Mouse (Mus musculus): ENCODE data around the gene Ptges2. TPM values are rescaled to one million over a fixed set of nuclear protein-coding genes. Genes with fewer than 3 reads are reported as not detected.

Ptges2 gene
- polyA plus RNA-seq, 1 experiment = 48.9 TPM

DNA sequence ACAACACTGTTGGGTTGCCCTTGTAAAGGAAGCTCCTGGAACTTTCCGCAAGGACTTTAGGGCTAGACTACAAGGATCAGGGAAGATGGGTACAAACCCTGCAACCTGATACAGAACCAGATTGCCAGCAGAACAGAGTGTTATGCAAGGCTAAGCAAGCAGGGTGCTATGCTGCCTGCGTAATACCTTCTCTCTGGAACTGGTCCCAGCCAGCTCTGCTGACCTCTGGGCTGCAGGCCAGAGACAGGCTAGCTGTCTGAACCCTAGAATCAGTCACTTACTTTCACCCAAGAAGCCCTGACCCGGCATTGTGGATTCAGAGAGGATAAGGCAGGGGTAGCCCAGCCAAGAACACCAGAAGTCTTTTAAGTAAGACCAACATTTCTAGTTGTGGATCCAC lies 23.7 kb downstream of the Ptges2 start:
- DNase-seq (ENCODE audit: low read depth) = no peak
- TF ChIP-seq POLR2A (IDR thresholded peaks at IDR 0.05; ENCODE audit: borderline replicate concordance, extremely low read depth, insufficient read depth, insufficient read length, poor library complexity, severe bottlenecking) (no peak), CTCF (IDR thresholded peaks at IDR 0.05; ENCODE audit: borderline replicate concordance, extremely low read depth, insufficient read depth, insufficient read length) (no peak)

DNA sequence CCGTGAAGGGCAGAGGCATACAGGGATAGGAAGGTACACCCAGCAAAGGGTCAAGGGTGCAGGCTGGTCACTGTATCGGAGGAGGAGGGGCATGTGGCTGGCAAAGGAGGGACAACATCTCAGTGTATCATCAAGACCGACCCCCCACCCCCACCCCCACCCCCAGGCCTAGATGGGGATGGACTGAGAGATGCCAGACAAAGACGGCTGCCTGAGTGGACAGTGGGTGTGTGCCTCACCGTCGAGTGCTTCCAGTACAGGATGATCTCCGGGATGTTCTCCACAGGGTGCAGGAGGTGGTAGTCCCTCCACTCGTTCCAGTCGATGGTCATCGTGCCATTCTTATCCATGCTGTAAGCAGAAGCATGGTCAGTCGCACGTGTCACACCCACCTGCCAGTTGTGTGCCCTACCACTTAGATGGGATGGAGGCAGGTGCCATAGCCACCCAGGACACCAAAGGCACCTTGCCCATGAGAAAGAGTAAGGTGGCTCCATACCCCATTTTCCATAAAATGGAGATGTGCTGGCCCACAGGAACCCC lies 24.4 kb downstream of the Ptges2 start:
- TF ChIP-seq CTCF (IDR thresholded peaks at IDR 0.05; ENCODE audit: borderline replicate concordance, extremely low read depth, insufficient read depth, insufficient read length) (no peak), POLR2A (IDR thresholded peaks at IDR 0.05; ENCODE audit: borderline replicate concordance, extremely low read depth, insufficient read depth, insufficient read length, poor library complexity, severe bottlenecking) (no peak)
- DNase-seq (ENCODE audit: low read depth) = no peak

DNA sequence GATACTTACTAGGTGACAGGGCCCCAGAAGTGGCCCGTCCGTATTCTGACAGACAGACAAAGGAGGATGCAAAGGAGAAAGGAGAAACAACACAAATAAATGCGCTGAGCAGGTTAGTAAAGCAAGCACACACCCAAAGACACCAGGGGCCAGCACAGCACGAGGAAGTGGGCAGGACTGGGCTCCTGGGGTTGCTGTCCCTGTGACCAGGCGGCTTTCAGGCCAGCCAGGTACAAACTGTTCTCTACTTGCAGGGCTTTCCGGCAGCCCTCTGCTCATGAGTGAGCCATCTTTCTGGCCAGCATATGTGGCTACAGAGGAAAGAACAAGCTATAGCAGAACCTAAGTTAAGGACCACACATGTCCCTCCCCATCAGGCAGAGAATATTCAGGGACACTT lies 25.0 kb downstream of the Ptges2 start:
- DNase-seq (ENCODE audit: low read depth) = no peak
- no peak for TF ChIP-seq CTCF (IDR thresholded peaks at IDR 0.05; ENCODE audit: borderline replicate concordance, extremely low read depth, insufficient read depth, insufficient read length)
- no peak for TF ChIP-seq POLR2A (IDR thresholded peaks at IDR 0.05; ENCODE audit: borderline replicate concordance, extremely low read depth, insufficient read depth, insufficient read length, poor library complexity, severe bottlenecking)

DNA sequence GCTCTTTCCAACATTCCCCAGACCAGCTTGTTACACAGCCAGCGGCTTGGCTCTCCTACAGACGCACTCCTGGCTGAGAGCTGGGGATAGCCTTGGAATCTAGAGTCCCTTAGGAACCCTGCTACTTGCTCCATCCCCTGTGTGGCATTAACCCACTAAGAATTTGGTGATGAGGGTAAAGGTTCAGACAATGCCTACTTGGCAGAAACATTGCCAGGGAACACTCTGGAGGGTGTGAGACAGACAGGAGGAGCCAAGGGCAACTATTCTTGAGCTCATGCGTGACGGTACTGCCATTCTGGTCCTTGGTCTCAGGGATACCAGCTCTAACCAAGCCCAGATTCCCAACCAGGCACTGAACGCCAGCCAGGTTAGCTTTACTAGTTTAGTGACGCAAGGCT lies 26.2 kb downstream of the Ptges2 start:
- DNase-seq (ENCODE audit: low read depth) = no peak
- TF ChIP-seq CTCF (IDR thresholded peaks at IDR 0.05; ENCODE audit: borderline replicate concordance, extremely low read depth, insufficient read depth, insufficient read length) (no peak), POLR2A (IDR thresholded peaks at IDR 0.05; ENCODE audit: borderline replicate concordance, extremely low read depth, insufficient read depth, insufficient read length, poor library complexity, severe bottlenecking) (no peak)

DNA sequence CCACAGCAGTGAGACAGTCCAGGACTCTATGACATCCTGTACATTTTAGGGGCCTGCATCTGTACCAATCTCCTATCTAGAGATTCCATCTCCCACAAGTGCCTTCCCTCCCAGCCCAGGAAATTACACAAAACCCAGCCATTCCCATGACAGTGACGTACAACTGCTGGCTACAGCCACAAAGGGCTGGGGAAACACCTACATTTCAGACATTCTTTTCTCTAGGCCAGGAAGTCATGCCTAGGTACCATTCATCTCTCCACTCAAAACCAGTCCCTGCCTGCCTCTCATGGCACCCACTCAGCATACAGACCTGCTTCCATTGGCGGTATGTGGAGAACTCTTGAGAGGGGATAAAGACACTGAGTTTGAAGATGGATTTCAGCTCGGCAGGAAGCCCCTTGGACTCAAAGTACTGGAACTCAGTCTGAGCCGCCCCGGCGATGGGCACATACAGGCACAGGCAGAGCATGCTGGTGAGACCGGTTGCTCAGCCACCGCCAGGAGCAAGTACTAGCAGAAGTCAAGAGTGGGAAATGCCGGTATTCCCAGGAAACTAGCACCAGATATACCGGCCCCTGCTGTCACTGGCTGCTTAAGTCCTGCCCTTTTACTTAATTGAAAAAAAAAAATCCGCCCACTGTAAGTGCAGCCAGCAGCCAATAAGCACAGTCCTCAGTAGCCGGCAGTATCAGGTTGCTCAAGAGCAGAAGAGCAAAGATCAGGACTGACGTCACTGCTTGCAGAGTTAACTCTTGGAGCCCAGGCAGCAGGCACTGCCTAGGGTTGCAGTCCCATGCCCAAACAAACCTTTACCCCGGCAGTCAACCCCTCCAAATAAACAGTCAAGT lies 28.0 kb downstream of the Ptges2 start:
- DNase-seq (ENCODE audit: low read depth) = peak; percentile 95
- TF ChIP-seq CTCF (IDR thresholded peaks at IDR 0.05; ENCODE audit: borderline replicate concordance, extremely low read depth, insufficient read depth, insufficient read length) = no peak
- TF ChIP-seq POLR2A (IDR thresholded peaks at IDR 0.05; ENCODE audit: borderline replicate concordance, extremely low read depth, insufficient read depth, insufficient read length, poor library complexity, severe bottlenecking) = no peak

DNA sequence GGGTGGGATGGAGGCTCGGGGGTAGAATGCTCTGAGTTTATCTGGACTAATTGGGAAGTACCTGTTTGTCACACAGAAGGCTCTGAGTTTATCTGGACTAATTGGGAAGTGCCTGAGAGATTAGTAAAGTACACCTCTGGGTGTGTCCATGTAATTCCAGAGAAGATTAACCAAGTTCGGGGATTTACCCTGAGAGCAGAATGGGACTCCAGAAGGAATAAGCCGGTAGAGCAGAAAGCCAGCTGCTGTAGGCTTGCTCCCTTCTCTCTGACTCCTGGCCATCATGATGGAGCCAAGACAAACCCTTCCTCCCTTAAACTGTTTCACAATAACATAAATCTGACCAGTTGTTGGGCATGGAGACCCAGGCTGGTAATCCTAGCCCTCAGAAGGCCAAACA lies 29.1 kb downstream of the Ptges2 start:
- no peak for DNase-seq (ENCODE audit: low read depth)
- TF ChIP-seq POLR2A (IDR thresholded peaks at IDR 0.05; ENCODE audit: borderline replicate concordance, extremely low read depth, insufficient read depth, insufficient read length, poor library complexity, severe bottlenecking) = no peak
- TF ChIP-seq CTCF (IDR thresholded peaks at IDR 0.05; ENCODE audit: borderline replicate concordance, extremely low read depth, insufficient read depth, insufficient read length) = no peak

DNA sequence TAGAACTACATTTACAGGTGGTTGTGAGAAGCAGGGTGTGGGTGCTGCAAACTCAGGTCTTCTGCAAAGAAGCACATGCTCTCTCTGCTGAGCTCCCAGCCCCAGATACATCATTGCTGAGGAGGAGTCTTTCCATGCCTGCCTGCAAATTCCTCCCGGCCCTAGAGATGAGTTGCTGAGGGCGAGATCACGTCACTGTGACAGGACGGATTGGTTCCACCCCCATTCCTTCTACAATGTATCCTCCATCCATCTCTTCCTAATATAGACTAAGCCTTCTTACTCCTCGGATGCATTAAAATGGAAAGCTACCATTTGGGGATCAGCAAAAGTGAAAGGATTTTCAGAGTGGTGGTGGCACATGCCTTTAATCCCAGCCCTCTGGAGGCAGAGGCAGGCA lies 29.9 kb downstream of the Ptges2 start:
- no peak for DNase-seq (ENCODE audit: low read depth)
- TF ChIP-seq CTCF (IDR thresholded peaks at IDR 0.05; ENCODE audit: borderline replicate concordance, extremely low read depth, insufficient read depth, insufficient read length) (no peak), POLR2A (IDR thresholded peaks at IDR 0.05; ENCODE audit: borderline replicate concordance, extremely low read depth, insufficient read depth, insufficient read length, poor library complexity, severe bottlenecking) (no peak)

DNA sequence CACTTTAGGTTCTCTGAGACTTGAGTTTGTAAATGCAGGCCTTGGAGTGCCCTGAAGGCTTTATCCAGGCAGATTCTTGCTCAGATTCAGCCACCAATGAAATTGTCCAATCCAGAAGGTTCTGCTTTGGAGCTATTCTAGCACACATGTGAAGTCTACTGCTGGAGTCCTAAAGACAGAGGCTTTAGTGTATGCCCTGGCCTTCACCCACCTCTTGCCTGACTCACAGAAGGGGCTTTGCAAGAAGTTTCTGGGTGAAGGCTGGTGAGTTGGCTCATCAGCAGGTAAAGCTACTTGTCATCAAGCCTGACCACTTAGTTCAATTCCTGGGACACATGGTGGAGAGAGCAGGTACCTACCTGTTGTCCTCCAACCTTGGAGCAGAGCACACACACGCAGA lies 30.4 kb downstream of the Ptges2 start:
- no peak for DNase-seq (ENCODE audit: low read depth)
- TF ChIP-seq CTCF (IDR thresholded peaks at IDR 0.05; ENCODE audit: borderline replicate concordance, extremely low read depth, insufficient read depth, insufficient read length) = no peak
- TF ChIP-seq POLR2A (IDR thresholded peaks at IDR 0.05; ENCODE audit: borderline replicate concordance, extremely low read depth, insufficient read depth, insufficient read length, poor library complexity, severe bottlenecking) = no peak

DNA sequence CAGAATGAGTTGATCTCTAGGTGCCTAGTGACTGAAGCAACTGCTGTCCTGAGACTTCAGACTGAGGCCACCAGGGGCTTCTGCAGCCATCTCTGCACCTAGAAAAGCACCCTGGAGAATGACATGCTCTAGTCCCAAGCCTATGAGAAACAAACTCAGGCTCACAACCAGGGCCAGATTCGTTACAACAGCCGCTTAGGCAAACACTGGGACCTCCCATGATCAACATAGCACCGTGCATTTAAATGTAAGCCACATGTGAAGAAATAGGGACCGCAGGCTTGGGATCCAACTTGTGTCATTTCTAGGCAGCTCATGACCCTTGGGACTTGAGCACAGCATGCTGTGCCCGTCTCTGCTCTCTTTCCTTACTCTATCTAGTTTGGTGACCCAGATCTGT lies 32.0 kb downstream of the Ptges2 start:
- TF ChIP-seq POLR2A (IDR thresholded peaks at IDR 0.05; ENCODE audit: borderline replicate concordance, extremely low read depth, insufficient read depth, insufficient read length, poor library complexity, severe bottlenecking) (no peak), CTCF (IDR thresholded peaks at IDR 0.05; ENCODE audit: borderline replicate concordance, extremely low read depth, insufficient read depth, insufficient read length) (no peak)

DNA sequence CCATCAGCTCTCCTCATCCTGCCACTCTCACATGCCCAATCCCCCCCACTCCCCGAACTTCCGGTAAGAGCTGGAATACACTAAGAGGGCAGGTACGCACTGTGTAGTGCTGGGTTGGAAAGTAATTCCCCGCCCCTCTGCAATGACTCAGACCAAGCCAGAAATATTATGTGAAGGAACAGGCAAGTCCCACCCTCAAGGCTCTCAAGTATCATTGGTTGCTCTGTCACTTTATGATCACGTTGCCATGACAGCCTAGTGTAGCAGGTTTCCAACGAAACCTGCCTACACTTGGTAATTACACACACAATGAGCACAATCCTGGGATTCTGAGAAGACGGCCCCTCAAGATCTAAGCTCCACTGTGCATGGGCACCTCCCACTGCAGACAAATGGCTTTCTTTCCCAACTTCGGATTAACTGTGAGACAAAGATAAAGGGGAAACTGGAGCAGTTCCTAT lies 32.6 kb downstream of the Ptges2 start:
- TF ChIP-seq POLR2A (IDR thresholded peaks at IDR 0.05; ENCODE audit: borderline replicate concordance, extremely low read depth, insufficient read depth, insufficient read length, poor library complexity, severe bottlenecking) = no peak
- no peak for TF ChIP-seq CTCF (IDR thresholded peaks at IDR 0.05; ENCODE audit: borderline replicate concordance, extremely low read depth, insufficient read depth, insufficient read length)
- DNase-seq (ENCODE audit: low read depth) = peak; percentile 92

More for the DNA sequence above, 32.0 kb downstream of the Ptges2 start:
- DNase-seq (ENCODE audit: low read depth) = no peak

DNA sequence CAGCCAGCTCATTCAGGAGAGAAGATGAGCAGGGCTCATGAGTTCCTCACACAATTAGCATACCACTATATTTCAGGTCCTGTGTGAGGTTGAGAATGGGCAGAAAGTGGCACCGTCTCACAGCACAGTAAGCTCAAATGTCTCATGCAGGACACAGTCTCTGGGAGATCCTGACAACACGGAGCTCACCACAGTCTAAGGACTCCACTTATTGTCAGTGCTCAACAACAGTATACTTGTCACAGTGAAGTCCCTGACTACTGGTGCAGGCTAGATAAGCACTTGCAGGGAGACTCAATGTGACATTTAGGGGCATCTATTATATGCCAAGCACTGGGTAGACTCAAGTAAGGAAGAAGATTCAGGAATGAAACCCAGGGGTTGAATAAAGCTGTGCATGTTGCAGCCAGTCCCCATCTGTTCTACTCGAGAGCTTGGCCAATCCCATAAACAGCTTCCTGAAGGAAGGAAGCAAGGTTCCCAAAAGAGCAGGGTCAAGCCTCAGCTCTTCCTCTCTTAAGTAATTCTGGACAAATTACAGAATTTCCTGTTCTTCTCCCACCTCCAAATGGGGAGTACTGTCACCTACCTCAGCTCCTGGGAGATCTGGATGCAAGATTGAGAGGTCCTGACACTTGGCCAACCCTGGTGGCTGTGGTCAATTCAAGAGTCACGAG lies 33.7 kb downstream of the Ptges2 start:
- TF ChIP-seq POLR2A (IDR thresholded peaks at IDR 0.05; ENCODE audit: borderline replicate concordance, extremely low read depth, insufficient read depth, insufficient read length, poor library complexity, severe bottlenecking) = no peak
- no peak for DNase-seq (ENCODE audit: low read depth)

Data from brain, embryonic 14.5 days (tissue).